Mouse (Mus musculus): ENCODE results near the gene Gstp1. TPM values are rescaled to one million over a fixed set of nuclear protein-coding genes. Genes with fewer than 3 reads are reported as not detected.

Gstp1 gene
- polyA plus RNA-seq, 1 experiment = 14.9 TPM

- H3K36me3 ChIP-seq (ENCODE audit: control insufficient read depth) = peaks cover 3% of the 10 kb centered on the region; the same call in 1 of the 2 replicates
- peaks cover 4% of the 10 kb centered on the region; the same call in 1 of the 2 replicates for H3K27me3 ChIP-seq (ENCODE audit: control insufficient read depth)
- TF ChIP-seq GATA1 (IDR thresholded peaks at IDR 0.05; ENCODE audit: low read length) (no peak), TAL1 (IDR thresholded peaks at IDR 0.05; ENCODE audit: low read length) (no peak)
Measured at GRCm38 (mm10) chr19:3991966-3992365, 45.8 kb downstream of the Gstp1 start.

GRCm38 (mm10) chr19:3991562-3991961 is 46.2 kb downstream of the Gstp1 start:
- Histone ChIP-seq H3K4me1 (ENCODE audit: control insufficient read depth) (peaks cover 9% of the 10 kb centered on the region; the same call in 1 of the 2 replicates), H3K4me3 (replicated peaks) (no peak overlapping the region), H3K36me3 (ENCODE audit: control insufficient read depth) (peaks cover 3% of the 10 kb centered on the region; the same call in 1 of the 2 replicates), H3K9me3 (ENCODE audit: control insufficient read depth, low read length) (peaks cover 6% of the 10 kb centered on the region), H3K27me3 (ENCODE audit: control insufficient read depth) (peaks cover 4% of the 10 kb centered on the region; the same call in 1 of the 2 replicates)
- TF ChIP-seq TAL1 (IDR thresholded peaks at IDR 0.05; ENCODE audit: low read length) (no peak), GATA1 (IDR thresholded peaks at IDR 0.05; ENCODE audit: low read length) (no peak)

More at GRCm38 (mm10) chr19:3991966-3992365, 45.8 kb downstream of the Gstp1 start:
- Histone ChIP-seq H3K4me1 (ENCODE audit: control insufficient read depth) (peaks cover 5% of the 10 kb centered on the region; the same call in 1 of the 2 replicates), H3K4me3 (replicated peaks) (no peak overlapping the region), H3K9me3 (ENCODE audit: control insufficient read depth, low read length) (peaks cover 6% of the 10 kb centered on the region)

DNA sequence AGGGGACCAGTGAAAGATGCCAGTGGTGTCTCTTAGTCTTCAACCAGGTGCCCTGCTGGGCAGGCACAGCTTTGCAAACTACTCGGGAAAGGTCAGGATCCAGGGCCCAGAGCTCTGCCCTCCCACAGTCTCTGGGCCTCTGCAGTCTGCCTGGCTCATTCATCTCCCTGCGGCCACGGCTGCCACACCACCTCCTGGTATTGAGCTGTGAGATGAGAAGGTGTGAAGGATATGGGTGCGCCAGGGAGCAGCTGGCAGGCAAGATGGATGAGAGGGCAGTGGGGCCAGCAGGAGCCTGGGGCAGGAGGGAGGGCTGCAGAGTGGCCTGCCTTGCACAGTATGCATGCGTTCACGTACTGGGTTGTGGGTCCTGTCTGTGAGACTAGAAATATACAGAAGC is 47.0 kb downstream of the Gstp1 start:
- Histone ChIP-seq H3K9me3 (ENCODE audit: control insufficient read depth, low read length) (peaks cover 6% of the 10 kb centered on the region), H3K4me1 (ENCODE audit: control insufficient read depth) (peaks cover 15% of the 10 kb centered on the region), H3K36me3 (ENCODE audit: control insufficient read depth) (peaks cover 3% of the 10 kb centered on the region; the same call in 1 of the 2 replicates), H3K27me3 (ENCODE audit: control insufficient read depth) (peaks cover 4% of the 10 kb centered on the region; the same call in 1 of the 2 replicates), H3K4me3 (replicated peaks) (no peak overlapping the region)
- TF ChIP-seq TAL1 (IDR thresholded peaks at IDR 0.05; ENCODE audit: low read length) = no peak
- no peak for TF ChIP-seq GATA1 (IDR thresholded peaks at IDR 0.05; ENCODE audit: low read length)

DNA sequence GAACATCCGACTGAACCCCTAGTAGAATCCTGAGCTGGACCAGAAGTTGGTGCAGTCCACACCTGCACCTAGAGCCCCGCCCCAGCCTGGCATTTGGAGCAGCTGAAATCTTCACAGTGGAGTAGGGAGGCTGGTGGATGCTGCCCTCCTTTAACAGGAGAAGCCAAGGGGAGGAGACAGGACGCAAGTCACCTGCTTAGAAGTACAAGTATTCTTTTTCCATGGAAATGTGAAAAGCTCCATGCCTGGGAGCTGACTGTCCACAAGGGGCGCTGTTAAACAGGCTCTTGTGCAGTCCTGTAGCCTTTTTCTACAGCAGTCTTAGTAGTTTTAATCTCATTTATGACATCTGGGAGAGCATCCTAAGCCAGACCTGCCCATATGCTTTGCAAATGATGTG is 49.0 kb downstream of the Gstp1 start:
- H3K27me3 ChIP-seq (ENCODE audit: control insufficient read depth) = peaks cover 4% of the 10 kb centered on the region; the same call in 1 of the 2 replicates
- TF ChIP-seq GATA1 (IDR thresholded peaks at IDR 0.05; ENCODE audit: low read length) (no peak), TAL1 (IDR thresholded peaks at IDR 0.05; ENCODE audit: low read length) (no peak)
- H3K9me3 ChIP-seq (ENCODE audit: control insufficient read depth, low read length) = peaks cover 6% of the 10 kb centered on the region
- H3K4me3 ChIP-seq (replicated peaks) = no peak overlapping the region
- peaks cover 23% of the 10 kb centered on the region for H3K4me1 ChIP-seq (ENCODE audit: control insufficient read depth)
- H3K36me3 ChIP-seq (ENCODE audit: control insufficient read depth) = peaks cover 3% of the 10 kb centered on the region; the same call in 1 of the 2 replicates

DNA sequence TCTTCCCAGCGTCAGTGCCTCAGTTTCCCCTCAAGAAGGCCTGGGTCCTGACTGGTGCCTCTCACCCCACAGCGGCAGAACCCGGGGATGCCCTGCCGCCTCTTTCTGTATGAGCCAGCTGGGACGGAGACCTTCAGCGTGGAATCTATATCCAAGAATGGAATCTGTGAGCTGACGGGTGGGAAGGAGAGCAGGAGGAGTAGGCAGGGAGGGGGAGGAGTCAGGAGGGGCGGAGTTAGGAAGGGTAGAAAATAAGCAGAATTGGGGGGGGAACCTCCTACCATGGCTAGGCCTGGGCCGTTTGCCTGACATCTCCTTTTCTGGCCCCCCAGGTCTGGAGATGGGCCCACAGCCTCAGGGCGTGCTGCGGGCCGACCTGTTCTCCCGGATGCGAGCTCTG is 49.7 kb downstream of the Gstp1 start:
- Histone ChIP-seq H3K27me3 (ENCODE audit: control insufficient read depth) (peaks cover 4% of the 10 kb centered on the region; the same call in 1 of the 2 replicates), H3K4me3 (replicated peaks) (no peak overlapping the region), H3K36me3 (ENCODE audit: control insufficient read depth) (peaks cover 3% of the 10 kb centered on the region; the same call in 1 of the 2 replicates), H3K4me1 (ENCODE audit: control insufficient read depth) (peaks cover 23% of the 10 kb centered on the region), H3K9me3 (ENCODE audit: control insufficient read depth, low read length) (peaks cover 6% of the 10 kb centered on the region)
- no peak for TF ChIP-seq TAL1 (IDR thresholded peaks at IDR 0.05; ENCODE audit: low read length)
- TF ChIP-seq GATA1 (IDR thresholded peaks at IDR 0.05; ENCODE audit: low read length) = no peak

GRCm38 (mm10) chr19:3986334-3986733 is 51.5 kb downstream of the Gstp1 start, which contains the start of gene Acy3:
Gene Acy3 (plus strand): TSS chr19:3986570.
- Histone ChIP-seq H3K4me1 (ENCODE audit: control insufficient read depth) (peaks cover 23% of the 10 kb centered on the region), H3K9me3 (ENCODE audit: control insufficient read depth, low read length) (peaks cover 6% of the 10 kb centered on the region), H3K4me3 (replicated peaks) (no peak within 1 kb of the TSS), H3K36me3 (ENCODE audit: control insufficient read depth) (peaks cover 3% of the 10 kb centered on the region; the same call in 1 of the 2 replicates), H3K27me3 (ENCODE audit: control insufficient read depth) (no peaks in the 10 kb centered on the region)
- TF ChIP-seq TAL1 (IDR thresholded peaks at IDR 0.05; ENCODE audit: low read length) = no peak
- no peak for TF ChIP-seq GATA1 (IDR thresholded peaks at IDR 0.05; ENCODE audit: low read length)

Other genes with a start within 250 kb of the Gstp1 start
- gene Chka, start 186.2 kb downstream of the Gstp1 start, polyA plus RNA-seq (2012) = 0.70 and 0.82 TPM in 2 replicates
- 0.96 and 1.2 TPM in 2 replicates for gene Tcirg1, start 130.9 kb downstream of the Gstp1 start, polyA plus RNA-seq (2012)
- gene Ndufs8, start 125.2 kb downstream of the Gstp1 start, polyA plus RNA-seq (2012) = 6.4 and 20.4 TPM in 2 replicates
- not detected in 2 replicates for gene Aldh3b1, start 108.2 kb downstream of the Gstp1 start, polyA plus RNA-seq (2012)
- 0.65 and 0.77 TPM in 2 replicates for gene Unc93b1, start 102.8 kb downstream of the Gstp1 start, polyA plus RNA-seq (2012)
- gene Aldh3b3, start 79.3 kb downstream of the Gstp1 start, polyA plus RNA-seq (2012) = 0.01 TPM in 1 of 2 replicates, not detected in the other
- 0.11 and 0.20 TPM in 2 replicates for gene Aldh3b2, start 65.7 kb downstream of the Gstp1 start, polyA plus RNA-seq (2012)
- 0.10 TPM in 1 of 2 replicates, not detected in the other for gene Acy3, start 51.4 kb downstream of the Gstp1 start, polyA plus RNA-seq (2012)
- gene Tbx10, start 45.2 kb downstream of the Gstp1 start, polyA plus RNA-seq (2012) = not detected in 2 replicates
- gene Nudt8, start 37.4 kb downstream of the Gstp1 start, polyA plus RNA-seq (2012) = 0.45 and 0.73 TPM in 2 replicates
- 0.05 TPM in 2 replicates for gene Gm49405, start 37.4 kb downstream of the Gstp1 start, polyA plus RNA-seq (2012)
- gene Doc2g, start 34.7 kb downstream of the Gstp1 start, polyA plus RNA-seq (2012) = 0.06 and 0.07 TPM in 2 replicates
- 47.7 and 49.2 TPM in 2 replicates for gene Ndufv1, start 25.2 kb downstream of the Gstp1 start, polyA plus RNA-seq (2012)
- gene Gstp2, start 8.0 kb upstream of the Gstp1 start, polyA plus RNA-seq (2012) = not detected in 2 replicates
- 1.3 TPM in 2 replicates for gene Gstp3, start 21.6 kb upstream of the Gstp1 start, polyA plus RNA-seq (2012)
- not detected in 2 replicates for gene Cabp2, start 43.6 kb upstream of the Gstp1 start, polyA plus RNA-seq (2012)
- gene Cdk2ap2, start 59.2 kb upstream of the Gstp1 start, polyA plus RNA-seq (2012) = 11.2 and 12.1 TPM in 2 replicates
- 0.66 and 0.94 TPM in 2 replicates for gene Pitpnm1, start 62.0 kb upstream of the Gstp1 start, polyA plus RNA-seq (2012)
- gene Aip, start 87.9 kb upstream of the Gstp1 start, polyA plus RNA-seq (2012) = 23.9 and 25.1 TPM in 2 replicates
- gene Gpr152, start 101.8 kb upstream of the Gstp1 start, polyA plus RNA-seq (2012) = 0.01 TPM in 1 of 2 replicates, not detected in the other
- 0.05 TPM in 2 replicates for gene Cabp4, start 106.0 kb upstream of the Gstp1 start, polyA plus RNA-seq (2012)
- 6.2 and 7.5 TPM in 2 replicates for gene Coro1b, start 110.6 kb upstream of the Gstp1 start, polyA plus RNA-seq (2012)
- gene Ptprcap, start 115.6 kb upstream of the Gstp1 start, polyA plus RNA-seq (2012) = 5.6 and 7.7 TPM in 2 replicates
- gene Rps6kb2, start 125.4 kb upstream of the Gstp1 start, polyA plus RNA-seq (2012) = 24.5 and 32.5 TPM in 2 replicates
- not detected in 2 replicates for gene Carns1, start 137.5 kb upstream of the Gstp1 start, polyA plus RNA-seq (2012)
- gene Tbc1d10c, start 153.3 kb upstream of the Gstp1 start, polyA plus RNA-seq (2012) = 0.18 and 0.22 TPM in 2 replicates
- 42.7 and 52.0 TPM in 2 replicates for gene Ppp1ca, start 154.1 kb upstream of the Gstp1 start, polyA plus RNA-seq (2012)
- 2.6 and 3.9 TPM in 2 replicates for gene Rad9a, start 163.7 kb upstream of the Gstp1 start, polyA plus RNA-seq (2012)
- not detected in 2 replicates for gene Clcf1, start 176.3 kb upstream of the Gstp1 start, polyA plus RNA-seq (2012)
- 0.22 TPM in 1 of 2 replicates, not detected in the other for gene AC109138.7, start 176.4 kb upstream of the Gstp1 start, polyA plus RNA-seq (2012)
- gene Pold4, start 193.9 kb upstream of the Gstp1 start, polyA plus RNA-seq (2012) = 0.49 and 0.74 TPM in 2 replicates
- 0.19 and 0.24 TPM in 2 replicates for gene Ssh3, start 231.2 kb upstream of the Gstp1 start, polyA plus RNA-seq (2012)
- gene Ankrd13d, start 245.2 kb upstream of the Gstp1 start, polyA plus RNA-seq (2012) = 0.22 and 0.38 TPM in 2 replicates

All from erythroblast, embryonic 14.5 days (primary cell).